Mouse (Mus musculus): ENCODE measurements around the gene Dglucy.

DNA sequence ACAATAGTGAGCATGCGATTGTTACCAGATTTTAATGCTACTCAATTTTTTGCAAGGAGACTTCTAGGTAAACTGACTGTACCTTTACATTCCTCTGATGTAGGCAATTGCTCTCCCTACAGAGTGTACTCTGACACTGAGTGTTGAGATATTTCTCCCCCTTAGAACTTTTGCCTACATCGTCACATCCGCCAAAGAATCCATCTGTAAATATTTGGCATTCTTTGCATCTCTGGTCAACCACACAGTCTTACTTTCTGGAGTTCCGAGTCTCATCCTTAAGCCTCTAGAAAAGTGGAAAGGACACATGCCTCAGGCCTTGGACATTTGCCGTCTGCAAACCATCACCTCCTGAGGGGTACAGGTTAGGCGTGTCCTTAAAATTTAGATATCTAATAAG lies 1.9 kb upstream of the Dglucy start:
- TF ChIP-seq CTCF (IDR thresholded peaks at IDR 0.05; ENCODE audit: low read depth) (no peak), EP300 (optimal IDR thresholded peaks at IDR 0.05) (no peak)

Data from stomach, postnatal 0 days (tissue).